Mouse (Mus musculus): ENCODE data around the gene Ascc2.

Ascc2 gene

GRCm38 (mm10) chr11:4637534-4638234, at the start of gene Ascc2:
Ascc2 (plus strand) TSS chr11:4637747.
- DNase-seq (ENCODE audit: low read depth), result peak; percentile 90

DNA sequence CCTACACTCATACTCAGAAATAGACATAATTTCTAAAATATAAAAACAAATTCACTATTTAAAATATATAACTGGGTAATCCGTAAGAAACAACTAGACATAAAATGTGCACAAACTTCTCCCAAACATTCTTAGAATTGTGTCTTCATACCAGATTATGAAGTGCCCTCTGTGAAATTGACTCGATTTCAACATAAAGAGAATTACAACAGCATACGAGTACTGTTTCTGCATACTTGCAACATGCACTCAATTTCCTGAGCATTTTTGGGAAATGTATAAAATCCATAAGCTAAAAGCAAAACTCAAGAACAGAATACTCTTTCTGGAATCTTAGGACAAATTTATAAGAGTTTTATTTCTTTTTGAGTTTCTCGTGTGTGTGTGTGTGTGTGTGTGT, 45.7 kb upstream of the Ascc2 start:
- no peak for DNase-seq (ENCODE audit: low read depth)

GRCm38 (mm10) chr11:4593491-4593848, 44.1 kb upstream of the Ascc2 start:
- no peak for DNase-seq (ENCODE audit: low read depth)

- no peak for DNase-seq (ENCODE audit: low read depth)
These were observed 43.5 kb upstream of the Ascc2 start for GRCm38 (mm10) chr11:4593849-4594607.

DNA sequence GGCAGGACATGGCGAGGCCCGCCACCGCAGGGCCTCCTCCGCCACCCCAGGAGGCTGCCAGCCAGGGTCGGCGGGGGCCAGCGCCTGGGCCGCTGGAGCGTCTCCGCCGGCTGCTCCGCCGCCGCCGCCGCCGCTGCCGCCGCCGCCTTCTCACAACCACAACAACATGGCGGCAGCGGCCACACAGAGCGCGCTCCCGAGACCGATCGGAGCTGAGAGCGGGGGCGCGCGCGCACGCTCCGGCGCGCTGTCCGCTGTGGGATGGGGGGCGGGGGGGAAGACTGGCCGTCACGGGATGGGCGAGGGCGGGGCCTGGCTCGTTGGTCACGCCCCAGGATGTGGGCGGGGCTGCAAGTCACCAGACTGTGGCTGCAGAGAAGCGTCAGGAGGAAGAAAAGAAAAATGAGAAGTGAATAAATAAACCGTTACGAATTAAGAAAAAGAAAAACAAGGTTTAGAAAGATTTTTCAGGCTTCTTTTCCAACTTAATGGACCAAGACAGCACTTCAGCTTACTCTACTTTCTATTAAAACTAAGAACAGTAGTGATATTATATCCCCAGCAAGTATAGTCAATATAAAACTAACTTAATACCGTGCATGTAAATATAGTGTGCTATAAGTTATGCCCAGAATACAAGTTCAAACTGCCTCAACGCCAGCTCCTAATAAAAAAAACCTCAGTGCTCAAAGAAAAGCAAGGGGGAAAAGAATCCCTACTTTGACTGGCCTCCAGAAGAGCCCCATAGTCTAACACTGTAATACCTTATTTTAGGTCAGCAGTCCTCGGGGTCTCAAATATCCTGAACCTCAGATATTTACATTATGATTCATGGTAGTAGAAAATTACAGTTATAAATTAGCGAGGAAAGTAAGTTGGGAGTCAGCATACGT, 42.7 kb upstream of the Ascc2 start, which contains the start of gene Mtmr3:
Mtmr3 (minus strand) TSS at position 256 of the 893 bp plus-strand sequence.
- DNase-seq (ENCODE audit: low read depth), result peak; percentile 88

DNA sequence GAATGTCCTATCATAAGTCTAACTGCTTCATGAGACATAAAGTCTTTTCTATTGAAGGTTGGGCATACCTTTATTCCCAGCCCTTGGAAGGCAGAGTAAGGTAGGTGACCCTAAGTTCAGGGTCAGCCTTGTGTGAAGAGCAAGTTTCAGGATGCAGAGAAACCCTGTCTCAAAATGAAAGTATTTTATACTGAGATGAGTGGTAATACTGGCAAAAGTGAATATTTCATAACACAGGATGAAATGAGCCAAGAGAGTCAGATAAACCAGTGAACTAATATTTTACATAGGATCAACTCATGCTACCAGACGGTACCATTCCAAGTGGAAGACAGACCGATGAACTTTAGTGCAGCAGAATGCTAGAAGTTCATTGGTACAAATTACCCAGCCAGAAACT, 39.1 kb upstream of the Ascc2 start:
- no peak for DNase-seq (ENCODE audit: low read depth)

DNA sequence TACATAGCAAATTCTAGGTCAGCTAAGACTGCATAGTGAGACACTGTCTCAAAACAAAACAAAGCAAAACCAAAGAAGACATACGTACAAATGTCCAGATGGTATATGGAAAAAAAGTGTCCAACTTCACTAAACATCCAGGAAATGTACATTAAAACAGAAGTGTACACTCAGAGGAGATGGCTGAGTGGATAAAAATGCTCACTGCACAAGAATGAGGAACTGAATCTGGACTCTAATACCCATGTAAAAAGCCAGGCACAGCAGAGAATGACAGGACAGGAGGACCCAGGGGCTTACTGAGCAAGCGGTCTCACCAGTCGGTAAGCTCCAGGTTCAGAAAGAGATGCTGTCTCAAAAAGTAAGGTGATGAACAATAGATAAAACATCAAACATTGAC, 37.6 kb upstream of the Ascc2 start:
- no peak for DNase-seq (ENCODE audit: low read depth)

DNA sequence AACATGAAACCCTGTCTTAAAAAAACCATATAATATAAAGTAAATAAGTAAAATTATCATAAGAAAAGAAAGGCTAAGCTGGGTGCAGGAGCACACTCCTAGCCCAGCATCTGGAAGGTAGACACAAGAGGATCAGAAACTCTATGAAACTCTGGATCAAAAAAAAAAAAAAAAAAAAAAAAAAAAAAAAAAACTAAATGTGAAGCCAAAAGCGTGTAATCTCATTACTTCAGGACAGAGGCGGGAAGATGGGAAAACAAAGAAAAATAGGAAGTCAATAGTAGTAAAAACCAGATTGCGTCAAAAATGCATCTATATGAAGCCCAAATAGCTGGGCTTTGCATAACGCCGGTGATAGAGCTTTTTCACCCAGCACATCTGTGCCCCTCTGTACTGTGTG, 35.7 kb upstream of the Ascc2 start:
- no peak for DNase-seq (ENCODE audit: low read depth)

DNA sequence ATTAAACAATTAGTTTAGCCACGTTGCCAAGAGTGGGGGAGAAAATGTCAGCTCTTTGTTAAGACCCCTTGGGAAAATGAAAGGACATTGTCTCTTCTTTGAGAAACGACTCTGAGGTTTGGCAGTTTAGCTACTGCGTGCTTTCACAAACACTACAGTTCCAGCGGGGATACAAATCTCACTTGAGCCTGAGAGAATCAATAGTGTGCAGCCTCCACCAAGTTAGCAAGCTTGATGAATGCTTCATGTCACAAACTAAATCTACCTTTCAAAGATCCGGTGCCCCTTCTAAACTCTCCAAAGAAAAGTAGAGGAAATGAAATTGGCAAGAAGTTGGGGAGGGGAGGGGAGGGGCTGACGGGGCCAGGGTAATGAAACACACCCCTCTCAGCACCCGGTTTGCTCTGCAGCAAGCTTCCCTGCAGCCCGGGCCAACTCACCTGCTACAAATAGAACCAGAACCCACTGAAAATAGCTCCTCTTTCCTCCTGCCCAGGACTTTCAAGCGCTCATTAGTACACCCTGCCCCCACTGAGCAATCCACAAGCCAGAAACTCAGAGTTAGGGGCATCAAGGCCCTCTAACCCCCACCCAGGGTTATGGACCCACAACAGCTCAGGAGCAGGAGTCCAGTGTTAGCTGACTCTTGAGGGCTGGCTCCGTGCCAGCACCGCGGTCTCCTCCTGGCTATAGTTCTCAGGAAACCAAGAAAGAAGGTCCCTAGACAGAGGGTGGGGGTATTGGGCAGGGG, 34.7 kb upstream of the Ascc2 start:
- no peak for DNase-seq (ENCODE audit: low read depth)

GRCm38 (mm10) chr11:4604441-4604840, 33.1 kb upstream of the Ascc2 start:
- no peak for DNase-seq (ENCODE audit: low read depth)

- DNase-seq (ENCODE audit: low read depth), result peak; percentile 60
These were observed 32.1 kb upstream of the Ascc2 start for GRCm38 (mm10) chr11:4605414-4605813.

DNA sequence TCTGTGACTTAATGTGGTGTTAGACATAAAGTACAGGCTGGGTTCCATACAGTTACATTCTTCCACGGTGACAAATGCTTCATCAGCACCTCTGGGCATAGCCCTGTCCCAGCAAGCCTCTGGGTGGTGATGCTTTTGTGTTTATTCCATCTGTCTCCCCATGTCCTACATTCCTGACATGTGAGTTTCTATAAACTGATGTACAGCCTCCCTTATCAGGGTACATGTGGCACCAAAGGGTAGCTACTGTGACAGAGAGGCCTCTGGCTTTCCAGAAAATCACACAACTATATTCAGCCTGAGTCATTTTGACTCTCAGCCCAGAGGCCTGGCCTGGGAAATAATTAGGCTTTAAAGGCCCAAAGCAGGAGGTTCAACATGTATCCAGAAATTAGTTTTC, 31.0 kb upstream of the Ascc2 start:
- DNase-seq (ENCODE audit: low read depth), result no peak

GRCm38 (mm10) chr11:4611904-4612303, 25.6 kb upstream of the Ascc2 start:
- no peak for DNase-seq (ENCODE audit: low read depth)

DNA sequence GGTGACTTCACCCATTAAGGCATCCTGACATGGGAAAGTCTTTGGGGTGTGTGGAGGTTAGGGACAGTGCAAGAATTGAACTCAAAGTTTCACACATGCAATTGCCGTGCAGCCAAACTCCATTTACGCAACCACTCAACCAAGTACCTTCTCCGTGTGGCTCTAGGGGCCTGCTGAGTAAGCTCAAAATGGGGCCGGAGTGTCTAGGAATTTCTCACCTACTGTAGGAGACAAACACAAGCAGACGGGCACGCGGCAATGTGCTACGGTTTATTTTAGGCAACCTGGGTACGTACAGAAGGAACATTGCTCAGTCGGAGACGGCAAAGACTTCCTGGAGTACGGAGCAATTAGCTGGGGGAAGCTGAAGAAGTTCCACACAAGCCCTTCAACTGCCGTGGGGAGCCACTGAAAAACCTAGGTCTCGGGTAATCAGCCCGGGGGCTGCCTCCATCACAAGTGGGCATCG, 17.5 kb upstream of the Ascc2 start, which contains the start of gene Gm11032:
Gm11032 (plus strand) TSS at position 51 of the 469 bp plus-strand sequence.
- no peak for DNase-seq (ENCODE audit: low read depth)

- no peak for DNase-seq (ENCODE audit: low read depth)
These were observed 16.9 kb upstream of the Ascc2 start for GRCm38 (mm10) chr11:4620501-4621108.

DNA sequence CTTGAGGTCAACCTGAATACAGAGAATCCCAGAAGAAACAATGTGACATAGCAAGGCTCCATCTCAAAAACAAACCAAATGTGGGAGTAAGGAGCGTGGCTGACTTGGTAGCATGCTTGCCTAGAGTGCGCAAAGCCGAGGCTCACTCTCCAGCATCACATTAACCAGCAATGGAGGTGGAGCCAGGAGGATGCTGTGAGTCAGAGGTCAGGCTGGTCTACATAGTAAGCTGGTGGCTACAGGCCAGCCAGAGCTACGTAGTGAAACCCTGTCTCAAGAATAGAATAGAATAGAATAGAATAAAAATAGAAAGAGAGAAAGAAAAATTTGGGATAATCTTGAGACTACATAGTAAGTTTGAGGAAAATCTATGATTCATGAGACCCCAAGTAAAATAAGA, 15.7 kb upstream of the Ascc2 start:
- DNase-seq (ENCODE audit: low read depth), result no peak

GRCm38 (mm10) chr11:4622442-4622986, 15.0 kb upstream of the Ascc2 start:
- DNase-seq (ENCODE audit: low read depth), result no peak

GRCm38 (mm10) chr11:4622997-4623396, 14.6 kb upstream of the Ascc2 start:
- no peak for DNase-seq (ENCODE audit: low read depth)

GRCm38 (mm10) chr11:4625931-4626330, 11.6 kb upstream of the Ascc2 start:
- DNase-seq (ENCODE audit: low read depth), result no peak

GRCm38 (mm10) chr11:4627636-4628035, 9.9 kb upstream of the Ascc2 start:
- DNase-seq (ENCODE audit: low read depth), result no peak

DNA sequence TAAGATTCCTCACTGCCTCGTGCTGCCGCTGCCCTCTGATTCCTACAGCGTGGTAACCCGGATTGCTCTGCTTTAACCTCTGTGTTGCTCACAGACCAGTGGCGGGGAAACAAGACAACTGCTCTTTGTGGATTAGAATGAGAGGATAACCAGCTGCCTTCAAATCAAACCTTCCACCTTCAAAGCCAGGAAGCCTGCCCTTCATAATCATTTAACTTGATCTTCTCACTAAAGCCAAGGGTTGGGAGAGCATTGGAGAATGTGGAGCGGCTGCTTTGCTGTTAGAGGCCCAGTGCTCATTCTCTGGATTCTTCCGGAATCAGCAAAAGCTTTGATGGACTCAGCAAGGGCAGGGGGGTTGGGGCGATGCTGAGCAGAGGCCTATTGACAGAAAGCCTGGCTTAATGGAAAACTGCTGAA, 7.7 kb upstream of the Ascc2 start:
- no peak for DNase-seq (ENCODE audit: low read depth)
